Mouse (Mus musculus): Measurements from ENCODE around the gene Aifm1. TPM values are rescaled to one million over a fixed set of nuclear protein-coding genes. Genes with fewer than 3 reads are reported as not detected.
A peak's percentile ranks its signal among the peaks of the same experiment; 100 is the strongest.
"Not testable (repeated sequence)": the region's sequence is repeated elsewhere in the genome, so short reads cannot be mapped to it uniquely, and the experiment has no call there.

Gene Aifm1
- total RNA-seq, 2 experiments from 2014 or later: 67.0 to 85.6 TPM

DNA sequence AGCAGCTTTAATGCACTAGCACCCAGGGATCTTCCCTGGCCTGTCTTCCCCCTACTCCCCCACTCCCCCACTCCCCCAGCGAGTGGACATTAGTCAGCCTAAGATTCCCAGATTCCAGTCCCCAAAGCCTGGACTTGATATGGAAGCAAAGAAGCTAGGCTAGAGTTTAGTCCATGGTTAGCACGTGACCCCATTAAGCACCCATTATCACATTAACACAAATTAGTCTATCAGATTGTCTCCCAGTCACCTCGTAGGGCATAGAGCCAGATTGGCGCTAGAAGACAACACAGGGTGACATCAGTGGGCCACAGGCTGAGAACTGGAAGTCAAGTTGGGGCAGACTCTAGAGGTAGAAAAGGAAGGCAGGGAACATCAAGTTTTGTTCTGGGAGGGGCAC is 52.4 kb downstream of the Aifm1 start:
- ATAC-seq (replicated peaks; ENCODE audit: poor library complexity, severe bottlenecking): no peak

DNA sequence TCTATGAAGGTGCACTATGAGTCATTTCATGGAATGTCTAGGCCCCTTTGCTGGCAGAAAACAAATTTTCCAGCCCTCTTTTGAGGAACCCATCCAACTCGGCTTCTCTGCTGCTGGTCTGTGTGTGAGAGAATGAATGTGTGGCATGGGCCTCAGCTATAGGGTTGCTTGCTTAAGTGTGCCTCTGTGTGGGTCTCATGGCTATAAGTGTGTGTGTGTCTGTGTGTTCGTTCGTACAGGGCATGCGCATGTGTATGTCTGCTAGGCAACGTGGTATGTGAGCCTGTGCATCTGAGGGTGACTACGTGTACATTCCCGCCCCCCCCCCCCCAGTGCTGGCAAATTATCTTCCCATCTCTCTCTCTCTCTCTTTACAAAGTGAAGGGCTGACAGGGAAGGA is 52.9 kb downstream of the Aifm1 start:
- ATAC-seq (replicated peaks; ENCODE audit: poor library complexity, severe bottlenecking): no peak

DNA sequence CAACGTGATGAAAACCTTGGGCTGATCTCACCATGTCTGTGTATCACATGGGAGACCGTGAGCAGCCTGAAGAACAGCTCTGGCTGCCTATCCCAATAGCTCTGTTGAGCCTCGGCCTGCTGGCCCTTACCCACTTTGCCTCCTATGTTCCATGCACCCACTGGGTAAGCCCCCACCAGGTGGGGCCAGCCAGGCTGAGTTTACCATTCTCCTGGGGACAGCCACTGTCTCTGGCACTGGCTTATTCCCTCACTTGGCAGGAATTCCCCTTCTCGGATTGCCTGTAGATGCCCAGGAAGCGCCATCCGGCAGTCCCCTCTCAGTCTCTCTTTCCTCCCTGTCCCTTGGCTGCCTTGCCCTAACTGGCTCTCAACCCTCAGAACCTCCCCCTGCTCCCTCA is 56.4 kb downstream of the Aifm1 start:
- ATAC-seq (replicated peaks; ENCODE audit: poor library complexity, severe bottlenecking): no peak

DNA sequence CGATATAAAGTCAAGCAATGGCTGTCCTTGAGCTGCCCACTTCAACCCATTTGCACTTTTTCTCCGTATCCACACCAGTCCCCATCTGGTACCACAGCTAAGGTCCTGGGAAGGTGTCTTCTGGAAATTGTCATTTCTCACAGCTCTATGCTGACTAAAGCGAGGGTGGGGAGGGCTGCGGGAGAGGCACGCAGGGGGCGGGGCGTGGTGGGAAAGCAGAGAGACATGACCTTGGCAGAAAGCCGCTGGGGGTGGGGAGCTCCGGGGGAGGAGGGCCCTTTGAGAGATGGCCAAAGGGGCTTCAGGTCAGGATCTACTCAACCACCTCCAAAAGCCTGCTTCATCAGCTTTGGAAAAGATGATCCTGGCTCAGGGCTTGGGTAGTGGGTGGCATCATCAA is 58.3 kb downstream of the Aifm1 start:
- ATAC-seq (replicated peaks; ENCODE audit: poor library complexity, severe bottlenecking): no peak

DNA sequence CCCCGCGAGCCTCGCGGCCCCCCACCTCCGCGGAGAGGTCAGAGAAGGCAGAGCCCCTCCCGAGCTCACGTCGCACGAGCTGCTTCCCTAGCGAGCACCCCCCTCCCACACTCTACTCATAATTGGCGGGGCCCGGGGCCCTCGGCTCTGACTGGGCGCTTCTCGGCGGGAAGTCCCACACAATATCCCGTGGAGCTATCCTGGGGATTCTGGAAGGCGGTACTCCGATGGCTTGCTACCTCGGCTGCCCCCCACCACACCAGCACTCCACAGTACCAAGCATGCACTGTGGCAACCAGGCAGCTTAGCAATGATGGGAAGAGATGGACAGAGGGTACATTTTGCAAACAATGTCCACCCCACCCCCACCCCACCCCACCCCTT is 58.9 kb downstream of the Aifm1 start:
- ATAC-seq (replicated peaks; ENCODE audit: poor library complexity, severe bottlenecking): no peak

DNA sequence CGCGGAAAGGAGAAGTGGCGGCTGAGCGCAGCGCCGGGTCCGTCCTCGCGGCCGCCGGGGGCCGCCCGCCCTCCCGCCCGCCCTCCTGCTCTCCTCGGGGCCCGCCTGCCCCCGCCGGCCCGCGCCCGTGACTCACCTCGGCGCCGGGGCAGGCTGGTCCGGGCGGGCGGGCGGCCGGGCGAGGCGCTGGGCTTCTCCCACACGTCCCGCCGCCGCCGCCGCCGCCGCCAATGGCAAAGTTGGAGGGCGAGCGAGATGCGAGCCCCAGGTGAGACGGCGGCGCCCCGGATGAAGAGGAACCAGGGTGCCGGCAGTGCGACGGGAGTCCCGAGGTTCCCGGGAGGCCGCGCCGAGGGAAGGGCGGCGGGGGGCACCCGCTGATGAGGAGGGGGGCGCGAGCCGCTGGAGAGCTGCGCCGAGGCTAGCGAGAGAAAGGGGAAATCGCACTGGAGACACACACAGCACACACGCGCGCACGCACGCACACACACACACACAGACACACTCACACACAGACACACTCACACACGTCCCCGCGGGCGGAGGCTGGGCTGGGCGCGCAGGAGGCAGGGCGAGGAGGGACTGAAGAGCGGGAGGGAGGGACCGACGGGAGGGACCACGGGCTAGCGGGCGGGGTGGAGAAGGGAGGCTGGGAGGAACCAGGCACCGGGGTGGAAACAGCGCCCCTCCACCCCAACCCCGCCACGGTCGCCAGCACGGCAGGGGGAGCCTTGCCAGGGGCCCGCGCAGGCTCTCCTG is 59.4 kb downstream of the Aifm1 start:
- ATAC-seq (replicated peaks; ENCODE audit: poor library complexity, severe bottlenecking): peak; percentile 89

DNA sequence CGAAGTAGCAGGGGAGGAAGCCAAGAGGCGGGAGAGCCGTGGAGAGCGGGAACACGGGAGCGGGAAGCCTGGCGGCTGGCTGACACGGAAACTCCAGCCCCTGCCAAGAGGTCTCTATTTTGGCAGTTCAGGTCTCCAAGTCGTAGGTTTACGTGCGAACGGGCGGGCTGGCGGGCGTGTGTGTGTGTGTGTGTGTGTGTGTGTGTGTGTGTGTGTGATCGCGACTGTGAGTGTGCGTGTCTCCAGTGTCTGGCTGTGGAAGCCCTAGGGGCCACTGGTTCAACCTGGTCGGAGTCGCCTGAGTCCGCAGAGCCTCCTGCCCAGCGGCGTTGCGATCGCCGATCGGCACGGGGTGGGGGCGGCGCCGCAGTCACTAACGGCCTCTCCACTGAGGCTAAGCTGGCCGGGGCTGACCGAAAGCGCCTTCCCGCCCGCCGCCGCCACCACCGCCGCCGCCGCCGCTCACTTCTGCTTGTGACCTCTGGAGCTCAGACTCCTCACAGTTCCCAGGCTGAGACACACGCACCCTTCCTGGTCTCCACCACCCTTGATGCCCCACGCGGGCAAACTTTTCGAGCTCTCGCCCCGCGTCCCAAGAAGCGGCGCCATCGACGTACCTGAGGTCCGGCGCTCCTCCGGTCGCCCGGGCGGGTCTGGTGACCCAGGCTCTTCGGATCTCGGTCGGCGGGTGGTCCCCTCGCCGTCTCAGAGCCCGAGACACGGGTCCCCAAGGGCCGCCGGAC is 60.3 kb downstream of the Aifm1 start:
- peak; percentile 22; the same call in 1 of the 2 replicates for ATAC-seq (replicated peaks; ENCODE audit: poor library complexity, severe bottlenecking)

DNA sequence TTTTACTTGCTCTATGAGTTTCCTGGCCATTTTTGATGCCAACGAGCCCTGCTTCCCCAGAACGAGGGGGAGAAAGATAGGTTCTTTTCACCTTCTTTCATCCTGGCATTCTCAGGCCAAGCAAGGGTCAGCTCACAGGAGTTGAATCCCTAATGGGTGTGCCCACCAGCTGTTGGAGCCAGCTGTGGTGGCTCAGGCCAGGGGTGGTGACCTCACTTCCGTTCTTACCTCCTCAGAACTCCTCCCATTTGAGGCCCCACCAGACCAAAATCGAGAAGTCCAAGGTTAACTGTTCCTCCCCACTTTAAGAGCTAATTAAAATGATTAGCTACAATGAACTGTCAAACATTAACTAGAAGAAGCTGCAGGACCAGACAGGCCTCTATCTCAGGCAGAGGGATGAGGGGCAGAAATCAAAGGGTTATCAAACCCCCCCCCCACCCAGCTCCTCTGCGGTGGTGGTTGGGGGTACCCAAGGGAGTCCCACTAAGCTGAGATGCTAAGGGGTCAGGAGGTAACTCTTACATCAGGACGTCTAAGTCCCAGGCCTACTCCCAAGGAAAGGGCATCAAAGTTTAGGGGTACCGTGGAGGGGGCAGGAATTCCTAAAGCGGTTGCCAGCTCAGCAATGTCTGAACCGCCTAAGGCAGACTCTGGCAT is 61.0 kb downstream of the Aifm1 start:
- peak; percentile 53 for ATAC-seq (replicated peaks; ENCODE audit: poor library complexity, severe bottlenecking)

DNA sequence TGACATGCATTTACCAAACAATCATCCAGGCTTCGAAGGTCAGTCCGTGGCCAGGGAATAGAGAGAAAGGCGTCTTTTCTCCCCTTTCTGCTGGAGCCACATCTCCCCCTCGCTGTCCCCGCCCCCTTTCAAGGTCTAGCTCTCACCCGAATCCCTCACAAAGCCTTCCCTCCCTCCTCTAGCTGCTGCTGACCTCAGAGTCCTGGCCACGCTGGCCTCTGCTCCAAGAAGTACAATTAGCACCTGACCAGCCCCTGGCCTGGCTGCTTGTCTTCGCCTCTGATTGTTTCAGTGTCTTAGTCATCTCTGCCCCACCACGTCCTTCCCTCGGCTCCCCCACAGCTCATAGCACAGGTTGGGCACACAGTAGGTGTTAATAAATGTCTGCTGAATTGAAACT is 63.7 kb downstream of the Aifm1 start:
- ATAC-seq (replicated peaks; ENCODE audit: poor library complexity, severe bottlenecking): no peak

DNA sequence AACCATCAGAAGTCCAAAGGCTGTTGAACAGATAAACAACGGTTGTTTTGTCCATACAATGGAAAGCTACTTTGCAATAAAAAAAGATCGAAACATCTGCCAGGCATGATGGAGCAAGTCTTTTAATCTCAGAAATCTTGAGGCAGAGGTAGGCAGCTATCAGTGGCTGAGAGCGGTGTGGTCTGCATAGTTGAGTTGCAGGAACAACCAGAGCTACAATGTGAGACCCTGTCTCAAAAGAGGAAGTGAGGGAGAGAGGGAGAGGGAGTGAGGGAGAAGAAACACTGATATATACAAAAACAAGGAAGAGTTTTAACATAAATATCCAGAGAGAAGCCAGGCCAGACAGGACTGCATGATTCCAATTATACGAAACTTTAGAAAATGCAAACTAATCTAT is 68.7 kb downstream of the Aifm1 start:
- ATAC-seq (replicated peaks; ENCODE audit: poor library complexity, severe bottlenecking): peak; percentile 94

DNA sequence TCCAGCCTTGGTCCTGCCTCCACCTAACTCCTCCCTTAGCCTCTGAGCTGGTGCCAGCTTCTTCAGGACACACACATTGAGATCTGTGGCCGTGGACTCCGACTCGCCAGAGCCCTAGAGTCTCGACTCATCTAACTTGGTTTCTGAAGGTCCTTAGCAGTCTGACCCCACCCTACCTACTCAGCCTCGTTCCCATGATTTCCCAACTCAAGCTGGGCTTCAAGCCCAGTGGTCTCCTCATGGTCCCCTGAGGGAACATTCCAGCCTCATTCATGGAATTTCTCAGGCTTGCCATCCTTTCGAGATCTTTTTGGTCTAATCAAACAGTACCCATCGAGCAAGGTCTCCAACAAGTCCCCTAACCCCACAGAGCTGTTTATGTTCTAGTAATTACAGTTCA is 71.4 kb downstream of the Aifm1 start:
- no peak for ATAC-seq (replicated peaks; ENCODE audit: poor library complexity, severe bottlenecking)

DNA sequence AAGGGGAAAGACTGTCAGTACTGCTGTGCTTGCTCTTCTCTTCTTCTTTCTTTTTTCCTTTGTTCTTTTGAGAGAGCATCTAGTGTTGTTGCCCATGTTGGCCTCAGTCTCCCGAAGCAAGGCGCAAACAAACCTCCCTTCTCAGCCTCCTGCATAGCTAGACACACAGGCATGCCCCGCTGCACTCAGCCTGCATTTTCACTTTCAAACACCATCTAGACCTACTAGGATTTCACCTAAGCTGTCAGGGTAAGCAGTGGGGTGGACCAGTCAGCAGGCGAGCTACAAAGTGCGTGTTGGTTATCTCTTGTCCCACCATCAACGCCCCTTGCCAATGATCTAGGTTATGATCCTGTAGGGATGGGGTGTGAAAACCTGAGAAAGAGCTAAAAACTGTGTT is 71.8 kb downstream of the Aifm1 start:
- ATAC-seq (replicated peaks; ENCODE audit: poor library complexity, severe bottlenecking): no peak

DNA sequence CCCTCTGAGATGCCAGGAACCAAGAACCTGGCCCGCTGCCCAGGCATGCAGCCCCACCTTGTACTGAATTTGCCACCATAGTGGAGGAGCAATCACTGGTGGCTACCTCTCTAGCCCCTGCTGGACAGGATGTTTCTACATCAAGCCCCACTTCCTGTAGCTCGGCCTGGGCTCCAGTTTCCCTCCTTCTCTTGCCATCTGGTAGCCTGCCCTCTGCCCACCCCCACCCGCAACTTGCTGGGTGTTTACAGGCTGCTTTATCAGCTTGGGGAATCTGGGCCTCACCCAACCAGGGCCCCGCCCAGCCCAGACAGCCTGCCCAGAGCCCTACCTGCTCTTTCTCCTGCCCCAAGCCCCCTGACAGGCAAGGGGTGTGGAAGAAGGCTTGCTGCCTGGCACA is 74.3 kb downstream of the Aifm1 start:
- peak; percentile 92 for ATAC-seq (replicated peaks; ENCODE audit: poor library complexity, severe bottlenecking)

DNA sequence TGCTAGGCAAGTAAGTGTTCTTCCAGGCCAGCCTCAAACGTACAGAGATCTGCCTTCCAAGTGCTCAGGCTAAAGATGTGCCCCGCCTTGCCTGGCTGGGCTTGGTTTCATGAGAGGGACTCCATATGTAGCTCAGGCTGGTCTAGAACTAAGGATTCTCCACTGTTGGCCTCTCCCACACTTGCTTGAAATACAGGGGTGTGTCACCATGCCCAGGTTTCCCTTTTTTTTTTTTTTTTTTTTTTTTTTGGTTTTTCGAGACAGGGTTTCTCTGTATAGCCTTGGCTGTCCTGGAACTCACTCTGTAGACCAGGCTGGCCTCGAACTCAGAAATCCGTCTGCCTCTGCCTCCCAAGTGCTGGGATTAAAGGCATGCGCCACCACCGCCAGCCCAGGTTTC is 77.3 kb downstream of the Aifm1 start:
- not testable (repeated sequence) for ATAC-seq (replicated peaks; ENCODE audit: poor library complexity, severe bottlenecking)

DNA sequence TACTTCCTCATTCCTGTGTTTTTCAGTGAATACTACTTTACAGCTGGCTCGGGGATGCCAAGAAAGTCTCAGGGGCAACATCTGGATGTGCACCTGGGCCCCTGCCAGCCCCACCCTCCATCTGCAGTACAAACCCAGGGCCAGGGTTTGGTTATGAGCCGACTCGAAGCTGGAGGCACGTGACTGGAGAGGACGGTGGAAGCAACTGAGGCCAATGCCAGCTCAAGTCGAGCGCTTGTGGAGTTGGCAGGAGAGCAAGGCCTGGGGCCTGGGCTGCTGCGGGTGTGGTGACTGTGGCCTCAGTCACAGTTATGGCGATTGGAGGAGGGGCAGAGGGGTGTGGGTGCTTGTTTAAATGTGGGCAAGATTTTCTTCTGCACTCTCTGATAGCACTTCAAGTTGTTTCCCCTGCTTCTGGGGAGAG is 77.9 kb downstream of the Aifm1 start:
- ATAC-seq (replicated peaks; ENCODE audit: poor library complexity, severe bottlenecking): 0 out of 2 replicates have a peak, but pooled peaks have one; percentile 7

DNA sequence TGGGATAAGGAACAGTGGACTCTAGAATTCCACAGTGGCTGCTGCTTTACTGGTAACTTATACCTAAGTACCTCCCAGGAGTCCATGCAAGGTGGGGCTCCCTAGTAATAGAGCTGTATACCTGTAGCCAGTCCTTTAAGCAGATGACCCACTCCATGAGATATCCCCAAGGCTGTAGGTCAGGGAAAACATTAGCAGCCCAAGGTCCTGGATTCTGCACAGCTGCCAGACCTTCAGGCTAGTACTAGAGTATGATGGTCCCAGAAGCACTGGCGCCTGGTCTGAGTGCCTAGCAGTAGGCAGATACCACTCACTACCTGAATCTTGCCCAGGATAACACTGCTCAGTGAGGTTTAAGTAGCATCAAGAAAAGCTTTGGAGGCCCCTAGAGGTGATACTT is 79.1 kb downstream of the Aifm1 start:
- ATAC-seq (replicated peaks; ENCODE audit: poor library complexity, severe bottlenecking): no peak

DNA sequence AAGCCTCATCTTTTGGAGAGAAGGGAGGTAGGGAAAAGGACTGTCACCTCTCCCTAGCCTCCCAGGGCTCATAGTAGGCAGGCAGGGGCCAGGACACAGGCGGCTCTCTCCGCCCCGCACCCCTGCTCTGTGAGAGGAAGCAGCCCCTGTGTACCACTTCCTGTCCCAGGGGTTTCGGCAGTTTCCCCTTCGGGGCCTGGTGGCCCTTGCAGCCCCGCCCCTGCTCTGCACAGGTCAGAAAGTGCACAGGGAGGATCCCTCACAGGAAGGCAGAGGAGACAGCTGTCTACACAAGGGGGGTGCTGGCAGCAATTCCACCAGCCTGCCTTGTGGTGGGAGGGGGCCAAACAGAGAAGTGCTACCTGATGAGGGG is 79.8 kb downstream of the Aifm1 start:
- ATAC-seq (replicated peaks; ENCODE audit: poor library complexity, severe bottlenecking): peak; percentile 77

DNA sequence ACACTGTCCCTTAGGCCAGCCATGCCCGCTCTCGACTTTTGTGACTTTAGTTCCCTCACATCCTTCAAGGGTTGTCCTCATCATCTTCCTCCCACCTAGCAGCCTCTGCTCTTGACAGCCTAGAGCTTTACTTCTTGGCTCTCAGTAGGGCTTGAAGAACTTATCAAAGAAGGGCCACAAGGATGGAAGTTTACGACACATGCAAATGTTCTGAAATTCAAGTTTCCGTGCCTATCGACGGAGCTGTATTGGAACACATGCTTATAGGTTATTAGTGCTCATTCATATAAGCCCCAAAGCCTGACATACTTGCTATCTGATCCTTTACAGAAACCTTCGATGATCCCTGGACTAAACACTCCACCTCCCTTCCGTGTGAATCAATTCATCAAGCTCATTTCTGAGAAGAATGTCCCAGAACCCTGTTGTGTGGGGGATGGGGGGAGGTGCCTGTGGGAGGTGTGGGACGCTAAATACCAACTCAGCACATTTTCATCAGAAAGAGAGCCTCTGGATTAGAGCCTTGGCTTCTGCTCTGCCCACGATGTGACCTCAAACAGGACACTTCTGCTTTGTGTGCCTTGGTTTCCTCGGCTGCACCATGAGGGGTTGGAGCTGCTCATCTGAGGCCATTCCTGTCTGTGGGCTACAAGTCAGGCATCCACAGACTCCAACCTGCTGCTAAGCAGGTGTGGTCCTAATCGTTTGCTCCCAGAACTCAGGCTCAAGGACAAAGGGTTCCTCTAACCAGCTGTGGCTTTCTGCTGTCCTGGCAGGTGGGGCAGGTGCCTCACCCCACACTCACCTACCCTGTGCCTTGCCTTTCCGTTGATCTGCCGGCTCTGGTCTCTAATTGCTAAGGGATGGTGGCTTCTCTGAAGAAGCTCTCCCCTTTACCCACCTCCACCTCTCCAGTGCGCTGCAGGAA is 80.5 kb downstream of the Aifm1 start:
- ATAC-seq (replicated peaks; ENCODE audit: poor library complexity, severe bottlenecking): 0 out of 2 replicates have a peak, but pooled peaks have one; percentile 5

DNA sequence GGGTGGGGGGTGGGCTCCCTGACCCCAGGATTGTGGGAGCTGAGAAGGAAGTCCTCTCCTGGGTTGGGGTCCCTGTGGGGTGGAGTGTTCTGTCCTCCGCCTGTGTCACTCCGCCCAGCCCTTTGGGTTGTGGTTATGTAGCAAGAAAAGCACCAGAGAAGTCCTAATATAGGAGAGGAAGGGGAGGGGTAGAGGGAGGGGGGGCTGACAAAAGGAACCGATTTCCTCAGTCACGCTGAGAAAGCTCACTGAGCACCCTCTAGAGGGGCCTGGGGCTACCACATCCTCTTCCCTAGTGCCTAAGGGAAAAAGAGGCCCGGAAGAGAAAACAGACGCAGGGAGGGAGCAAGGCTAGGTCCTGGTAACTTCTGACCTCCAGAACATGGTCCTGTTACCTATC is 83.8 kb downstream of the Aifm1 start:
- ATAC-seq (replicated peaks; ENCODE audit: poor library complexity, severe bottlenecking): peak; percentile 41

DNA sequence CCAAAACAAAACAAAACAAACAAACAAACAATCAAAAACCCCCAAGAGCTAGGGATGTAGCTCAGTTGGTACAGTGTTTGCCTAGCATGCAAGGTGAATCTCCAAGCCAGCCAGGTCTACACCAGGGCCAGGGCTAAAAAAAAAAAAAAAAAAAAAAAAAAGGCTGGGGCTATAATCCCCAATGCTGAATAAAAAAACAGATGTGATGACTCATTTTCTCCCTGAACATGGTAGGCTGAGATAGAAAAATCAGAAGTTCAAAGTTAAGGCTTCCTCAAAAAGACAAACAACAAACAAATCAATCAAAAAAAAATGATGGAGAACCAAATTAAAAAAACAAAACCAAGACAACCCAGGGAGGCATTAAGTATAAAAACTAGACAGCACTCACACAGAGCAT is 84.3 kb downstream of the Aifm1 start:
- no peak for ATAC-seq (replicated peaks; ENCODE audit: poor library complexity, severe bottlenecking)
